In genomic region chr10:67081206-67082007, GRCm38 (mm10) we compare ENCODE assay signal across 21 mouse cellular contexts. TPM values are rescaled to one million over a fixed set of nuclear protein-coding genes. Genes with fewer than 3 reads are reported as not detected.
DNase-seq lines count a peak whose midpoint lies in the region; ATAC-seq and TF ChIP-seq lines count a peak whose summit lies in the region.
"Had no signal": no experiment of that assay in that cellular context is flagged by ENCODE, and none has a peak within 500 bp of the region (broad histone marks: within the 10 kb centered on the region; RNA-seq: fewer than 3 reads in every experiment).

No protein-coding gene starts in this region.

- TF ChIP-seq POLR2A in ES-Bruce4 (IDR thresholded peaks at IDR 0.05; ENCODE audit: insufficient read depth, low read length) = no peak

- no peaks in the 10 kb centered on the region for H3K27me3 ChIP-seq in heart, embryonic 13.5 days (replicated peaks)
- no peaks in the 10 kb centered on the region for H3K27me3 ChIP-seq in kidney, embryonic 15.5 days
- H3K27me3 ChIP-seq in kidney, embryonic 16.5 days (ENCODE audit: insufficient read depth, low read length) = no peaks in the 10 kb centered on the region
- no peaks in the 10 kb centered on the region for H3K27me3 ChIP-seq in ES-Bruce4 (ENCODE audit: control insufficient read depth, insufficient read depth, low read length, poor library complexity, severe bottlenecking)
- H3K27me3 ChIP-seq: midbrain, embryonic 13.5 days; neural tube, embryonic 13.5 days had no signal

- no peak for DNase-seq in heart, postnatal 25 days (ENCODE audit: low spot score)
- no peak for DNase-seq in spleen, postnatal 14 days (ENCODE audit: low spot score in 2 of 2)
- DNase-seq: B cell, adult 2 months; cerebellum, adult 18-20 months; cerebellum, postnatal 25 days; gastrocnemius, postnatal 25 days; kidney, adult 2 months; kidney, postnatal 25 days; liver; thymus, adult 18-20 months had no signal

- no peak overlapping the region for H3K9ac ChIP-seq in heart, embryonic 13.5 days
- H3K9ac ChIP-seq in kidney, embryonic 15.5 days = no peak overlapping the region
- H3K9ac ChIP-seq in kidney, embryonic 16.5 days (replicated peaks; ENCODE audit: low read length) = no peak overlapping the region
- H3K9ac ChIP-seq in ES-Bruce4 (ENCODE audit: low read depth, poor library complexity, severe bottlenecking) = no peak overlapping the region
- H3K9ac ChIP-seq: midbrain, embryonic 13.5 days; neural tube, embryonic 13.5 days had no signal

- peak overlapping the region; percentile 37 for H3K27ac ChIP-seq in heart, embryonic 13.5 days (replicated peaks)
- 0 out of 2 replicates have a peak overlapping the region, but pooled peaks have one; percentile 6 for H3K27ac ChIP-seq in kidney, embryonic 15.5 days
- no peak overlapping the region for H3K27ac ChIP-seq in kidney, embryonic 16.5 days (ENCODE audit: low read length)
- H3K27ac ChIP-seq in ES-Bruce4 (ENCODE audit: insufficient read depth, low read length) = no peak overlapping the region
- H3K27ac ChIP-seq: hindbrain, embryonic 10.5 days; hindbrain, postnatal 0 days; macrophage; midbrain, embryonic 13.5 days; neural tube, embryonic 13.5 days had no signal

- no peaks in the 10 kb centered on the region for H3K9me3 ChIP-seq in heart, embryonic 13.5 days
- H3K9me3 ChIP-seq in kidney, embryonic 15.5 days (replicated peaks) = no peaks in the 10 kb centered on the region; the same call in 1 of the 2 replicates
- H3K9me3 ChIP-seq in kidney, embryonic 16.5 days (ENCODE audit: low read length) = no peaks in the 10 kb centered on the region
- no peaks in the 10 kb centered on the region for H3K9me3 ChIP-seq in ES-Bruce4 (replicated peaks; ENCODE audit: control insufficient read depth, insufficient read depth, low read length, poor library complexity, severe bottlenecking)
- H3K9me3 ChIP-seq: hindbrain, embryonic 10.5 days; midbrain, embryonic 13.5 days; neural tube, embryonic 13.5 days had no signal

- TF ChIP-seq EP300 in ES-Bruce4 (IDR thresholded peaks at IDR 0.05; ENCODE audit: insufficient read depth, low read depth, low read length) = peak; percentile 63; the same call in 1 of the 2 replicates

- intact Hi-C loops in heart, postnatal 25 days (cut with DNase I) = no loop called here

- H3K36me3 ChIP-seq in heart, embryonic 13.5 days = no peaks in the 10 kb centered on the region
- no peaks in the 10 kb centered on the region for H3K36me3 ChIP-seq in kidney, embryonic 15.5 days
- H3K36me3 ChIP-seq in kidney, embryonic 16.5 days (ENCODE audit: insufficient read depth, low read length) = no peaks in the 10 kb centered on the region
- no peaks in the 10 kb centered on the region for H3K36me3 ChIP-seq in ES-Bruce4 (ENCODE audit: control insufficient read depth, insufficient read depth, low read length, poor library complexity, severe bottlenecking)
- H3K36me3 ChIP-seq: hindbrain, embryonic 10.5 days; midbrain, embryonic 13.5 days; neural tube, embryonic 13.5 days had no signal

- H3K4me2 ChIP-seq in heart, embryonic 13.5 days = no peak overlapping the region
- H3K4me2 ChIP-seq in kidney, embryonic 15.5 days = no peak overlapping the region
- no peak overlapping the region for H3K4me2 ChIP-seq in kidney, embryonic 16.5 days (replicated peaks; ENCODE audit: low read depth, low read length)
- H3K4me2 ChIP-seq: midbrain, embryonic 13.5 days; neural tube, embryonic 13.5 days had no signal

- no peak for ATAC-seq in heart, embryonic 13.5 days (ENCODE audit: extremely low read depth, insufficient number of reproducible peaks, low FRiP score, low TSS enrichment)
- no peak for ATAC-seq in kidney, embryonic 15.5 days (replicated peaks; ENCODE audit: low FRiP score)
- no peak for ATAC-seq in kidney, embryonic 16.5 days (ENCODE audit: low FRiP score, low TSS enrichment)
- ATAC-seq in granulocyte monocyte progenitor cell, adult 5-6 weeks (replicated peaks; ENCODE audit: poor library complexity, severe bottlenecking) = peak; percentile 77
- ATAC-seq: forebrain, embryonic 16.5 days; hindbrain, postnatal 0 days; midbrain, embryonic 13.5 days had no signal

- no peak for TF ChIP-seq CTCF in ES-Bruce4 (IDR thresholded peaks at IDR 0.05; ENCODE audit: low read depth, low read length)

- H3K4me1 ChIP-seq in heart, embryonic 13.5 days = peaks cover 55% of the 10 kb centered on the region
- H3K4me1 ChIP-seq in kidney, embryonic 15.5 days = peaks cover 25% of the 10 kb centered on the region
- H3K4me1 ChIP-seq in kidney, embryonic 16.5 days (ENCODE audit: insufficient read depth, low read length) = peaks cover 22% of the 10 kb centered on the region
- peaks cover 4% of the 10 kb centered on the region for H3K4me1 ChIP-seq in ES-Bruce4 (ENCODE audit: control insufficient read depth, insufficient read depth, low read length)

- H3K4me3 ChIP-seq in heart, embryonic 13.5 days = no peak overlapping the region
- H3K4me3 ChIP-seq in kidney, embryonic 15.5 days (replicated peaks) = no peak overlapping the region
- H3K4me3 ChIP-seq in kidney, embryonic 16.5 days (ENCODE audit: low read length) = no peak overlapping the region
- no peak overlapping the region for H3K4me3 ChIP-seq in ES-Bruce4 (ENCODE audit: low read depth, low read length)
- H3K4me3 ChIP-seq: hindbrain, embryonic 10.5 days; midbrain, embryonic 13.5 days; neural tube, embryonic 13.5 days had no signal

- 77% methylated on average over 18 of the region's 18 CpGs for WGBS in heart, embryonic 13.5 days
- 74% methylated on average over 18 of the region's 18 CpGs for WGBS in kidney, embryonic 15.5 days
- WGBS in kidney, embryonic 16.5 days = 73% methylated on average over 18 of the region's 18 CpGs

RNA-seq across cellular contexts. Expression of gene Jmjd1c, which starts 14.5 kb away (rescaled TPM):
- polyA plus RNA-seq in heart, embryonic 13.5 days (2015; fragmentation: Nextera tagmentation; extraction: Ambion mirVana) = 30.3 and 30.8 TPM in 2 replicates
- total RNA-seq in heart, postnatal 25 days (2021) = 10 to 100 TPM; 38.5 to 40.9 TPM
- polyA plus RNA-seq in kidney, embryonic 15.5 days (2015; fragmentation: Nextera tagmentation; extraction: Ambion mirVana) = 38.0 and 42.6 TPM in 2 replicates
- 30.5 and 33.7 TPM in 2 replicates for polyA plus RNA-seq in kidney, embryonic 16.5 days (2015; fragmentation: Nextera tagmentation; extraction: Ambion mirVana)
- polyA plus RNA-seq in ES-Bruce4 (2011; ENCODE audit: insufficient read depth, insufficient read length, low read depth, missing spikeins) = 123 and 141 TPM in 2 replicates
- 82.9 and 89.7 TPM in 2 replicates for total RNA-seq in granulocyte monocyte progenitor cell, adult 5-6 weeks (2014; fragmentation: Nextera tagmentation)
- total RNA-seq in granulocyte monocyte progenitor cell, adult 5-6 weeks (2017) = 57.8 and 69.4 TPM in 2 replicates

RNA-seq across cellular contexts. Expression of gene Reep3, which starts 15.3 kb away (rescaled TPM):
- 23.2 and 26.4 TPM in 2 replicates for polyA plus RNA-seq in heart, embryonic 13.5 days (2015; fragmentation: Nextera tagmentation; extraction: Ambion mirVana)
- total RNA-seq in heart, postnatal 25 days (2021) = 10 to 100 TPM; 21.4 to 22.9 TPM
- polyA plus RNA-seq in kidney, embryonic 15.5 days (2015; fragmentation: Nextera tagmentation; extraction: Ambion mirVana) = 47.0 and 49.1 TPM in 2 replicates
- polyA plus RNA-seq in kidney, embryonic 16.5 days (2015; fragmentation: Nextera tagmentation; extraction: Ambion mirVana) = 41.6 and 51.0 TPM in 2 replicates
- polyA plus RNA-seq in ES-Bruce4 (2011; ENCODE audit: insufficient read depth, insufficient read length, low read depth, missing spikeins) = 47.9 and 50.5 TPM in 2 replicates
- total RNA-seq in granulocyte monocyte progenitor cell, adult 5-6 weeks (2014; fragmentation: Nextera tagmentation) = 21.6 and 22.3 TPM in 2 replicates
- total RNA-seq in granulocyte monocyte progenitor cell, adult 5-6 weeks (2017) = 11.8 and 13.4 TPM in 2 replicates

Comparison
In these comparisons a context has a peak if more than half of its experiments do, and no peak if none do; other contexts are left out.
1. H3K27ac ChIP-seq: peak in heart, embryonic 13.5 days (single experiment) and kidney, embryonic 15.5 days (single experiment); none in kidney, embryonic 16.5 days (single experiment) and ES-Bruce4 (single experiment).